Mouse (Mus musculus) layer of hippocampus, adult 18-20 months (tissue): ENCODE measurements around the gene Rgs3. TPM values are rescaled to one million over a fixed set of nuclear protein-coding genes. Genes with fewer than 3 reads are reported as not detected.

Source experiments
- DNase-seq, 2 experiments: peaks; one replicate each; pipeline ENCODE4 v3.0.0; 2022; ENCODE audit warnings: low spot score in 2 of 2
- total RNA-seq, 2 experiments: library from RNA; stranded (reverse); gene quantifications; 2 replicates each; pipeline ENCODE4 v1.2.3; 2021

Gene Rgs3
- total RNA-seq, 2 experiments from 2014 or later: 20.6 to 22.2 TPM

DNA sequence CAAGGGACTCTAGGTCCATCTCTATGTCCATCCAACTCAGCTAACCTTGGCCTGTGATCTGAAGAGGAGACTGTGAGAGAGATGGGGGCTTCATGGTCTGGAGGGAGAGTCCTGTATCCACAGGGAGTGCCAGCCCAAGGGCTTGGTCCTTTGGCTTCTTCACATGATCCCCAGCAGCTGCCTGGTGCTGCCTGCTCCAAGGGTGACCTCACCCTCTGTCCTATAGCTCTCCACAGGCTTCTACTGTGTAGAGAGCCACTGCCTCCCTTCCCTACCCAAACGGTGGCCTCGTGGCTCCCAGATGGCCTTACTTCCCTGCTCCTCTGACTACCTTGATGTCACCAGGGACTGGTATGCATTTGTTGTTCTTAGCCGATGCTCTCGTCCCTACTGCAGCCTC, 92.6 kb downstream of the Rgs3 start:
- DNase-seq: peak in 1 of 2 experiments; percentile 19

DNA sequence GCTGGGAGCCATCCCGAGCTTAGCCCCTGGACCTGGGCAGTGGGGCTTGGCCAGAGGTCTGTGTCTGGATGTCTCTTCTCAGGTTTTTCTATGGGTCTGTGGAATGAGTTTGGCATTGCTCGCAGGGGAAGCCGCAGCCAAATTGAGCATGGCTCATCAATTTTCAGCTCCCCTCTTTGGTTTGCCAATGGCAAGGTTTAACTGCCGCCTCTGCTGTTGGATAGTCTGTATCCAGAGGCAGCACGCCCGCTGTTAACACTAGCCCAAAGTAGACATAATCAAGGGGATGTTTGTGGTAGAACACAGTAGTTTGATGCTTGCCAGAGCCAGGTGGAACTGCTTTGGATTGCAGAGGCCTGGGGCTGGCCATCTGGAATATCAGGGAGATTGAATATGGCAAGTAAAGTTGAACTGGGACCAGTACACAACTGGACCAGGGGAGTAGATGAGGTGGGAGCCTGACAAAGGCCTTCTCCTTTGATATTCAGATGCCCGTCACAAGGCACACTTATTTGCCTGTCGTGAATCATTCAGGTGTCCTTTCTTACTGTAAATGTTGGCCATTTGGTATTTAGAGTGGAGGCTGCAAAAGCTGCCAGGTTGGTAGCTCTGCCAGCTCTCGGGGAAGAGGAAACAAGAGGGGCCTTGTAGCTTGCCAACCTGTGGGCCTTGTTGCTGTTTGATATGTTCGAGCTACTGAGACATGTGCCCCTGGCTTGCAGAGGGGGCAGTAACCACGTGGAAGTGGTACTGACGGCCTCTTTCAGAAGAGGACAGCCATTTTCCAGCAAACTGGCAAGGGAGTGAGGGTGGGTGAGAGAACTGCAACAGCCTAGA, 93.5 kb downstream of the Rgs3 start:
- DNase-seq: peak in 1 of 2 experiments; percentile 17

DNA sequence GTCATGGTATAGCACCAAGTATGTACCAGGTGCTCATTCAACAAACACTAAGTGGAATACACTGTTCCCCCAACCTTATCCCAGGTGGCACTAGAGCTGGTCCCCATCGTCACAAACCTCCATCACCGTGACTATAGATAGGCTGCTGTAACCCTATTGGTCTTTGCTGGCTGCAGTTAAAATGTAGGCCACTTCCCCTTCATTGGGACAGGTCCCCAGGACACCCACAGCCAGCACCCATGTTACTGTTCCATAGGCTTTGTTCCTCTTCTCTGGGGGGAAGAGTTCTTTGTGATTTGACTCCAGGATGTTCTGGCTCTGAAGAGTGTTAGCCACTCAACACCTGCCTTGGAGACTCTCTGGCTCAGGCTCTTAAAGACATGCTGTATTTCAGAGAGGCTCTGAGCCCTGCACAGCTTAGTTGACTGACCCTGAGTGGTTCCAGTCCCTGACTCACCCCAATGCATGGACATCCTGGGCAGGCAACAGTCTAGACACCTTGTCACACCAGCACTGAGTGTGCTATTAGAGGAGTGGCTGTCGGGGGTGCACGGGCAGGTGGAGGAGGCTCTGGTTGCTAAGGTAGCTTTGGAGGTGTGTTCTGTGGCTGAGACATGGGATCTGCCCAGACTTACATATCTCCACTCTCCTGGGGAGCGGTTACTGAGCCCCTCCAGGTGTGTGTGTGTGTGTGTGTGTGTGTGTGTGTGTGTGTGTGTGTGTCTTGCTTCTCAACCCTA, 94.4 kb downstream of the Rgs3 start:
- no peak for DNase-seq

DNA sequence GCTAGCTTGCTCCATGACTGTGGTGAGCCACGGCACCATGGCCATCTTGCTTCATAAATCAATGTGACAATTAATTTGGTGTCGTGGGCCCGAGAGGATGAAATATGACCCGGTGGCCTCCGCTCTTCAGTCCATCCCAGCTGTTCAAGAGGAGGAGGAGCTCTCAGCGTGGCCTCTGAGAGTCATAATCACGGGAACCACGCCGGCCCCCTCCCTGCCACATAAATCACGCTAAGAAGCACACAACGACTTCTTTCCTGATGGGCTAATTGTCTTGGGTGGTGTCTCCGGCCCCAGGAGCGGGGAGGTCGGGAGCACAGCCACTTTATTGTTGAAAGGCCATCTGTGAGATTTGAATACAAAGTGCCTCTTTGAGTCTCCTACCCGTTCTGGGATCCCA, 99.6 kb downstream of the Rgs3 start:
- peak in 1 of 2 experiments; percentile 59 for DNase-seq

DNA sequence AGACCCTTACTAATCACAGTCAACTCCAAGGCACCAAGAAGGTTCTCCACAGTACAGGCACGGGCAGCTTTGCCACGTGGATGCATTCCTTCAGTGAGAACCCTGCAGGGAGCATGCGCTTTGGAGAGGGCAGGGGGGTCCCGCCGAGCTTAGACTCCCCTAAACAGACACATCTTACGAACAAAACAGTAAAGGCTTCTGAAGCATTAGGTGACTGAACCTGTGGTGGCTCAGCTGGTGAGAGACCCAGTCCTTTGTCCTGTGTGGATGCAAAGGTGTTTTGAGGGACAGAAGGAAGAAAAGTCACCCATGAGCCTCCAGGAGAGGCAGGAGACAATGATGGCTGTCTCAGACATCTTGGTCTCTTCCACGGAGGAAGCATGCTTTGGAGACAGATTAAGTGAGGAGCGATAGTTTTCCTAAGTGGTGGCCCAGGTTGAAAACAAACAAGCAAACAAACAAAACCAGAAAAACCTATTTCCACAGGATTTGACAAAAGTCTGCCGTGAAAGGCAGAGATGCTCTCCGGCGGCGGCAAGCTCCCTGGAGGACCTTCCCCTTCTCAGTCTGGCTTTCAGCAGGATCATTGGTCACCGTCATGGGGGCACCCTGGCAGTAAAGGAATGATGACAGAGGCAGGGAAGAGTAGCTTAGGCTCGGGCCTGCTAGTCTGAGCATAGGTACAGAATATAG, 100.4 kb downstream of the Rgs3 start:
- no peak for DNase-seq

DNA sequence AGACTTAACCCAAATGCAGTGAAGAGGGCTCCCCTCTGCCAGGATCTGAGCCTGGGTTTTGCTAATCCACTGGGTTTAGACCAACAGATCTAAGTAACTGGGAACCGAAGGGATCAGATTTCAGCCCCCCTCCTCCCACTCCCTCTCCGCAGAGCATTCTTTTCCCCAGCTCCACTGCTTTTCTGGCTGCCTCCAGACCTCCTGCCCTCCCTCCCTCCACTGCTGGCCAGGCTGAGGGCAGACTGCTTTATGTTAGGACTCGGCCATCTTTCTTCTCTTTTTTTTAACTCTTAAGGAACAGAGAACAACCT, 100.9 kb downstream of the Rgs3 start:
- DNase-seq: no peak

DNA sequence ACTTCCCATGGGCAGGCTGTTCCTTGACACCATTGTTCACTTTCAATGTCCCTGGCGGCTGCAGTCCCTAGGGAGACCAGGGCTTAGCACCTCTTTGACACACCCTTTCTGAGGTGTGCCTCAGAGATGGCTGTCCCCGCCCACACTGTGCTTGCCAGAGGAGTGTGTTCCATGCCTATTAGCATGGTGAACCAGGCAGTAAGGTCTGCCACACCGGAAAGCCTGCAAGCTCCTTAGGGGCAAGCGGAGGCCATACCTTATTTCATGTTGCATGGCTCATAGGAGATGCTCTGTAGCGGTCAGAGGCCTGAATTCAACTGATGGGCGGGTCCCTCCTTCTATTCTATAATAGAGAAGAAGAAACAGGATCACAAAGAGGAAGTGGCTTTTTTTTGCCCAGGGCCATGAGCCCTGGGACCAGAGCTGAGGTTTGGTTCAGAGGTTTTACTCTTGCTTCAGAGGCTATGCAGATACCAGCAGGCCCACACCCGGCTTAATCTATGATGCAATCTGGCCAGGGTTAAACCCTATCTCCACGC, 101.7 kb downstream of the Rgs3 start:
- no peak for DNase-seq

DNA sequence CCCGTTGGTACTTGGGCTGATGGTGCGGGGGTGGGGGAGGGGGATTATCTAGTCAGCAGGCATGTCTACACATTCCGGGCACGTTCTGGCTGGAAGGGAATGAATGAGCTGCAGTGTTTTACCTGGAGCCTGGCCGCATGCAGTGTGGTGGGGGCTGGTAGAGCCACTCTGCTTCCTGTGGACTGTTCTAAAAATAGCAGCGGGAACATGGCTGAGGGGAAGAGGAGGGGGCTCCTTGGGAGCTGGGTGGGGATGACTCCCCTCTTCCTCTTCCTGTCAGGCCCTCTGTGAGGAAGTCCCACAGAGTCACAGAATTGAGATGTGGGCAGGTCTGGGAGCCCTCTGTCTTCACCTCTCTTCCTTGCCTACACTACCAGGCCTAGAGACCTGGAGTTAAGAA, 103.7 kb downstream of the Rgs3 start:
- DNase-seq: no peak

DNA sequence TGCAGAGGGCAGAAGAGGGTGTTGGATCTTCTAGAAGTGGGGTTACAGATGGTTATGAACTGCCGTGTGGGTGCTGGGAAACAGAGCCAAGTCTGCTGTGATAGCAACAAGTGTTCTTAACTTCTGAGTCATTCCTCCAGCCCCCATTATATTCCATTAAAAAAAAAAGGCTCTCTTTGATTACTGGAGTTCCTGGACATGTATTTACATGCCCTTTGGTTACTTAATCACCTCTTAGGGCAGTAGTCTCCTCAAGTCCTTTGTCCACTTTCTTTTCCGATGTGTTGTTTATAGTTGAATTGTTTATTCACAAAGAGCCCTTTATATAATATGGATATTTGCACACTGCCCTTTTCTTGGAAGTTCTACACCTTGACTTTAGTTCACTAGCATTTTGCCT, 106.2 kb downstream of the Rgs3 start:
- DNase-seq: peak in 1 of 2 experiments; percentile 43

DNA sequence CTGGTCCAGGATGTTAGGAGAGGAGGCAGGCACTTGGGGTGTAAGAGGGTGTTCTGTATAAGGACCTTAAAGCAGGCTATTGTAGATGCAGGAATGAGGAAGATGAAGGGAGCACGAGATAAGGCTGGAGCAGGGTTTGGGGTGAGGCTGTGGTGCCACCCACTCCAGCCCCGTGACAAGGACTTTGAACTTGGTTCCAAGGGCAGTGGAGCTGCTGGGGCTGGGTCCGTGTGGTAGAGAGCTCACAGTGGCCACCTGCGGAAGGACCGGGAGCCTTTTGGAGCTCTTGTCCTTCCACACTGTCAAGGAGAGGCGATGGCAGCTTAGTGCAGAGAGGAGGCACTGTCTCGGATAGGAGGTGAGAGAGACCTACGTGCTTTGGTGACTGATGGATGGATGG, 109.0 kb downstream of the Rgs3 start:
- DNase-seq: no peak

DNA sequence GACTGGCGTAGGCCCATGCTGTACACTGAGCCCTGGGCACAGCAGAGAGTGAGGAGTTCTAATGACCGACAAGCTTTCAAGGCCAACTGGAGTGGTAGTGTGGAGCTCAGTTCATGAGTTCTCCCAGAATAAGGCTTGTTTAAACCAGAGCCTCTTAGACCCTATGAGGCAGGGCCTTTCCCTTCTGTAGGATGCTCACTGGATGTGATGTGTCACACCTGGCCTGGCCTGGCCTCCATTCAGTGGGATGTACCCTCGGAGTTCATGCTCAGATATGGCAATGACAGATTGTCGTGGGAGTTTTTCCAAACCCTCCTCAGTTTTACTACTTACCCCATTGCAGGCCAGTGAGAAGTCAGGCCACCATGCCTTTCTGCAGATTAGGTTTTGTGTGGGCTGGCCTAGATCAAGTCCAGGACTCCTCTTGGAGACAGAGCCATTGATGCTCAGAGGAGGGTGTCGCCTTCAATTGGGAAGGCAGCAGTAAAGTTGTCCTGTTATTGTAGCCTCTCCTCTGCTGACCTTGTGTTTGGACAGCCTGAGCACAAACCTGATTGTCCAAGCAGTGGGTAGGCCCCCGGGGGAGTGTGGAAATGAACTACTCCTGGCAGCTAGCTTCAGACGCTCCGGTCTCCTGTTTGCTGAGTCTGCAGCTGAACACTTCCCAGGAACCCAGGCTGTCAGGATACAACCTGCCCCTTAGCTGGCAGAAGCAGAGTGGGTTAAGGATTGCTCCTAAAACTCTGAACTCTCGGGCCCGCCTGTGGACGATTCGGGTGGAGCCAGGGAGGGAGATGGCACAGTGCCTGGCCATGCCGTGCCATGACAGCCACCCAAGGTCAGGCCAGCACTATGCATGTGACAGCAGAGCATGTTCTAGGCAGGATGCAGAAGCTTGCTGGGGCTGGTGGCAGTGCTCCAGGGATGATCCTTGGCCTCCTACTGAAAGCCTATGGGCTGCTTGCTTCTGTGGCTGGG, 109.7 kb downstream of the Rgs3 start:
- no peak for DNase-seq

DNA sequence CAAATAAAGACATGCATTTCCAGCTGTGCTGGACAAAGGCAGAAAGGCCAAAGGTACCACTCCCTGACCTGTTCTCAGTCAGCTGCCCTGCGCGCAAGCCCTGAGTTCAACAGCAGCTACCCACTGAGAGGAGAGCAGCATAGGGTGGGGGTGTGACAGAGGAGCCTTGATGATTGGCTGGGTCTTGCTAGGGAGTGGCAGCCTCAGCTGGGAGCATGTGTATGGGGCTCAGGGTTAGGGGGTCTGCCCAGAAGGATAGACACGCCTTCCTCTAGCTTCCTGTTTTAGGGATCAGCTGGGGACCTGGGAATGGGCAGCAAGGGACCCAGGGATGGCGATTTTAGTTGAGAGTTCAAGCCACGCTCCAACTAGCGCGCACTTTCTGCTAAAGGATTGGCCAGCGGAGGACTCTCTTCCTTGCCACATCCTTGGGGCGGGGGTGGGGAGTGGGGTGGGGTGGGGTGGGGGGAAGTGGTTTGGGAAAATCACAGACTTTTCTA, 113.9 kb downstream of the Rgs3 start:
- DNase-seq: no peak

DNA sequence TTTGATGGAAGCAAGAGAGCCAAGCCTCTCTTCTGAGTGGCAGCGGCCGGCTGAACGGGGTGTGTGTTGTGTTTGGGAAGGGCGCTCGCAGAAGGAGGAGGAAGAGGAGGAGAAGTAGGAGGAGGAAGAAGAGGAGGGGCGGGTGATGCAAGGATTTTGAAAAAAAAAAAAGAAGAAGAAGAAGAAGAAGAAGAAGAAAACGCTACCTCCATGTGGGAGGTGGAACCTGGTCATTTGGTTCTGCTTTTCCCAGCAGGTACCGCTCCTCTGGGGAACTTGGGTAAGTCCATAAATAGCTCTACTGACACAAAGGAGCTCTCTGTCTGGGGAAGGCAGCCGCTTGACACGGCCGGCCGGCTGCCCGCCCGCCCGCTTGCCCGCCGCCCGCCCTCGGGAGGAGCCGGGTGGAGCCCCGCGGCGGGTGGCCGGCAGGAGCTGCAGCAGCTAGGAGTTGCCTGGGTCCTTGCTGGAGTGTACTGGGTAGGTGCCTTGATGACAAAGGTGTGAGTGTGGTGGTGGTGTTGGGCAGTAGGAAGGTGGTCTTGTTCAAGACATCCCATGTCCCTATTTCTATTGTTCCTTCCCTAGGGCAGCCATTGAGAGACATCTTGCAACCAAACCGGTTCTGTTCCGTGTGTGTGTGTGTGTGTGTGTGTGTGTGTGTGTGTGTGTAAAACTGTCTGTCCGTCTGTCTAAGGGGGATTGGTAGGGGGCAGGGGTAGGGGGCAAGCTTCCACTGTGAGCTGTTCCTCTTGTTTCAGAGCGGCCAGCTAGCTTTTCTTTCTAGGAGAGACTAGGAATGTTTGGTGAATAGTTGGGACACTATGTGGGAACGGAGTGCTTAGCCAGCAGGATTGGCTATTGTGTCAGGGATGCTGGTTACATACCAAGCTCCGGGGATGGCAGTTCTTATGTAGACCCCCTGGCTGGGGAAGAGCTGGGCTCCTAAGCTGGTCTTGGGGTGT, 114.7 kb downstream of the Rgs3 start:
- peak in 1 of 2 experiments; percentile 19 for DNase-seq

DNA sequence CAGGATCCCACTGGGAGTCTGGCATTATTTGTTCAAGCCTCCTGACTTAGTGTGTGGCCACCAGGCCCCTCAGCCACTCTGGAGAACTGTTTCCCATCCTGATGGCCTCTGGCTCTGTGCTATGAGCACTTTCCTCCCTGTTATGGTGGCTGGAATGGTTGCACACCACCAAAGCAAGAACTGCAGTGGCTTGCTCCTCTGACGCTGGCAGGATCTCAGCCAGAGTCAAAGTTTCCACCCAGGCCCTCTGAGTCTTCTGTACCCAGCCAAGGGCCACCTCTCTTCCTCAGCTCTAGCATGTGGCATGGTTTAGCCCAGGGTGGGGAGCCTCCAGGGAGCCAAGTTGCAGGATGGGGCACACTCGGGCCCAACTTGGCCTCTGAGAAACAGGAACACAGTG, 115.7 kb downstream of the Rgs3 start:
- DNase-seq: no peak

DNA sequence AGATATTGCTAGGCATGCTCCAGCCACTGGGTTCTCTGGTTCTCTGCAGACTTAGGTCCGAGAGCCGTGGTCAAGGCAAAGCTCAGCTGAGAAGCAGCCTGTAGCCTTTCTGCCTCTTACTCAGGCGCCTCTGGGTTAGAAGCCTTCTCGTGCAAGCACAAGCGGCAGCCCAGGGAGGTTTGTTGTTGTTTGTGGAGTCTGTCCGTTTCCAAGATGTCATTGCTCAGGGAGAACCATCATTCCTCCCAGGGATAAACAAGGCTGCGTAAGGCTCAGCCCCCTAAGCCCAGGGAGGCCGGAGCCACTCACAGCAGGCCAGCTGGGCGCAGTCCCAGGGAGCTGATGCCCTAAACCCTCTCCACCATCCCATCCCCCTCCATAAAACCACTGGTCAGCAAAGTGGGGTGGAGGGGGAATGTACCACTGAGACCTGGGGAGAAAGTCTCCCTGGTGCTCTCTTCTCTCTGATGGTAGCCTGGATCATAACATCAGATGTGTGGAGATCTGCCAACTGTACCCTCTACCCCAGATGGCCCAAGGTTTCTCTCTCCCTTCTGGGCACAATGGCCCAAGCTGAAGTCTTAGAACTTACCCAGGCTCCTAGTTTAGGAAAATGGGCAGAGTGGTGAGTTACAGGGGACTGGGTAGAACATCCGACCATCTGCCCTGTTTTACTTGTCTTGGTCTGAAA, 117.5 kb downstream of the Rgs3 start:
- DNase-seq: no peak

DNA sequence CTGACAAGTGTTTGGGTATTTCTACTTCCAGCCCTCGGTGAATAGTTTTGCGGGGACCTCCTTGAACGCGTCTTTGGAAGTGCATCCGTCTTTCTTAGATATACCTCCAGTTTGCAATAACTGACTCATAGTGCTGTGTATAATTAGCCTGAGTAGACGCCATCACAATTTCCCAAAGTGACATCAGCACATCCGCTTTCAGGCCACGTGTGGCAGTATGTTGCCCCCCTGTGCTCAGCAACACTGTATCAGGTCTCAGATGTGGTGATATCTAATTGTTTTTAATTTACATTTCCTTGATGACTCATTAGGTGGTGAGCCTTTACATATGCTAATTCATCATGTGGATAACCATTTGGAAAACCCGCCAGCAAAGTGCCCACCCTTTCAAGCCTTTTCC, 119.5 kb downstream of the Rgs3 start:
- no peak for DNase-seq

DNA sequence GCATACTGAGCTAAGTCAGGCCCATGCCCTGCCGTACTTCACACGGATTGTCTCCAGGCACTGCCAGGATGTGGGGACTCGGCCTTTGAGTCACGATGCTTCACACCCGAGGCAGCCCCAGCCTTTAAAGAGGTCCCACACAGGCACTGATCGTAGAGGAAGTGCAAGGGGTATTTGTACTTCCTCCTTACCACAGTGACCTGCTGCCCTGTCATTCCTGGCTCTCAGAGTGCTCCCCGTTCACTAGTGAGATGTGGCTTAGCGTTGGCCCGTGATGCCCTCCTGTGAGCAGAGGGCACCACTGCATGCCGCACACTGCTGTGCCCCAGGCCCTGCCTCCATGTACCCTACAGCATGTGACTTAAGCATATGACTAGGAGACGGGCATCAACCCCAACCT, 121.8 kb downstream of the Rgs3 start:
- DNase-seq: no peak

DNA sequence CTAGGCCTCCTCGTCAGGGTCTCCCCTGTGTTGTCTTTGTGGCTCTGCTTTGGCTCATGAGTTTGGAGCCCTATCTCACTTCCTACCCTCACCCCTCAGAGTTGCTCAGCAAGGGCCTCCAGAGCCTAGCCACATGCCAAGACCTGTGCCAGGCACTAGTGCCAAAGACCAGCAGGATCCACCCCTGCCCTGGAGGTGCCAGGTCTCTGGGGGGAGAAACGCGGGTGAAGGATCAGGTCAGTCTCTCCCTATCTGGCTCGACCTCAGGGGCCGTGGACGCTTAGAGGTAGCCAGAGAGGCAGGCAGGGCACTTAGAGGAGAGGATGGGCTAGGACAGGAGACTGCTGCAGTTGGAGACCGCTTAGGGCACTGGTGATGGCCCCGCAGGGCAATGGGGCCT, 122.7 kb downstream of the Rgs3 start:
- DNase-seq: no peak

DNA sequence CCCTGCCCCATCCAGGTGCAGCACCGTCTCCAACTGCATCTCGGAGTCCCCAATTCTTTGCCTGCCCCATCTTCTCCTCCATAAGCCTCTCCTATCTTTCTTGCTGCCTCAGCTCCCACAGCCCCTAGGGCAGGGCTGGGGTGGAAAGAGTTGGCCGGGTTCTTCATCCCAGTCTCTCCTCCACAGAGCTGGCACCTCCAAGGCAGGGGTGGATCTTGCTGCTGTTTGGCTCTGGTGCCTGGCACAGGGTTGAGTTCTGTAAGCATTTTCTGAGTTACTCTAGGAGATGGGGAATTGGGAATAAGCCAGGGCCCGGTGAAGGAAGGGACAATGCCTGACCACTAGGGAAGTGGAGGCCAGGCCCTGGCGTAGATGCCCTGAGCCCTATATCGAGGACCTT, 123.5 kb downstream of the Rgs3 start:
- DNase-seq: no peak
